Mouse (Mus musculus) layer of hippocampus, adult 2 months (tissue): Measurements from ENCODE around the gene 9230110F15Rik. TPM values are rescaled to one million over a fixed set of nuclear protein-coding genes. Genes with fewer than 3 reads are reported as not detected.
"Not testable (repeated sequence)": the region's sequence is repeated elsewhere in the genome, so short reads cannot be mapped to it uniquely, and the experiment has no call there.

Experiments
- DNase-seq, 2 experiments: peaks; one replicate each; pipeline ENCODE4 v3.0.0; 2022; ENCODE audit warnings: low spot score in 2 of 2
- H3K27ac ChIP-seq: fragments of 200-600 bp; 2 replicates; pipeline ENCODE4 v1.8.1; 2022
- H3K4me3 ChIP-seq: fragments of 200-600 bp; 2 replicates; pipeline ENCODE4 v1.8.1; 2022; ENCODE audit warnings: mild to moderate bottlenecking
- CTCF ChIP-seq: fragments of 200-600 bp; conservative IDR thresholded peaks from 2 replicates; pipeline ENCODE4 v1.8.1; 2022; ENCODE audit warnings: antibody characterized with exemption, mild to moderate bottlenecking, moderate library complexity
- long read RNA-seq, 2 experiments: library from polyadenylated mRNA; stranded (forward); transcript quantifications; one replicate each; pipeline ENCODE4 v2.0.0; 2021; ENCODE audit warnings: borderline mapping rate in 2 of 2
- total RNA-seq, 2 experiments: library from RNA; stranded (reverse); gene quantifications; 2 replicates each; pipeline ENCODE4 v1.2.3; 2021

Gene 9230110F15Rik
- total RNA-seq: not detected
- long read RNA-seq, experiment 1: 0 reads
- long read RNA-seq, experiment 2: 0 reads

GRCm38 (mm10) chr9:35844050-35844449 is at the start of gene 9230110F15Rik:
Gene 9230110F15Rik, minus strand, starts transcription at chr9:35844150.
- Histone ChIP-seq H3K4me3 (no peak within 1 kb of the TSS), H3K27ac (no peak within 1 kb of the TSS)
- no peak for DNase-seq
- no peak for TF ChIP-seq CTCF

- not testable (repeated sequence) for H3K4me3 ChIP-seq
- peak; percentile 22 to 28 for DNase-seq
- H3K27ac ChIP-seq: peak overlapping the region; percentile 39; the same call in 1 of the 2 replicates
These were observed 49.2 kb upstream of the 9230110F15Rik start for GRCm38 (mm10) chr9:35893112-35893511.

GRCm38 (mm10) chr9:35817881-35818280 is 26.1 kb downstream of the 9230110F15Rik start:
- DNase-seq, H3K27ac ChIP-seq, H3K4me3 ChIP-seq: not testable (repeated sequence)

DNA sequence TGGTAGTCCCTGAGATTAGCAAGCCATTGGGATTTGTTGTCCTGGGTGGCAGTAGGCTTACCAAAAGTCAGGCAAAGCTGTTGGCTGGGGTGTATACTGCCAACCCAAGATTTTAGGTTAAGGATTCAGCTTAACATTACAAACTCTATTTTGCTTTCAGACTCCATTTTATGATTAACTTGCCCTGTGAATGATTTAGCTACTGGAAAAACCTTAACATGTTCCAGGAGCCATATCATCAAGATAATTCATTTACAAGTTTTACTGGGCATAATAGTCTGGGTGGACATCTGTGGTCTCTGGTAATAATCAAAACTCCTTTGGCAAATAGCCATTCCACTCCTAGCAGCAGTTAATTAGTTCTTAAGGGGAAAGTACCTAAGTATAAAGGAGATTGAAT is 45.8 kb downstream of the 9230110F15Rik start:
- TF ChIP-seq CTCF: no peak
- DNase-seq: no peak
- H3K4me3 ChIP-seq: no peak overlapping the region
- H3K27ac ChIP-seq: no peak overlapping the region

DNA sequence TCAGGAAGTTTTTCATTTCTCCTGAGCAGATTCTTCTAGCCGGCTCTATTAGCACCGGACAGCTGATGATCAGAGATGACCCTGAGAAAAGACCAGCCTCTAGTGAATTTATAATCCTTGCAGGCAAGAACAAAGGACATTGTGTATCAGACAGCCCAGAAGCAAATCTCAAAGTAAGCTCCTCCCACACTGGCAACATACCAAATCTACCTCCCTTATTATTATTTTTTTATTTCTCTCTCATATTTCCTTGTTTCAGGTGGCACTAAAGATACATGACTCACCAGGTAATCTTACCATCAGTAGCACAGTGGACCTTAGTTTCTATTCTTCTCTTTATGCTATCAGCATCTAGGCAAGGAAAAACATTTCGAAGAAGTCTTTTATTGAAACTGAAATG is 53.9 kb downstream of the 9230110F15Rik start, which contains the start of the genes Gm27235 and D730048I06Rik:
Gene Gm27235 (minus strand): TSS at position 101 of the 400 bp plus-strand sequence.
Gene D730048I06Rik (minus strand): TSS at position 112 of the 400 bp plus-strand sequence.
- TF ChIP-seq CTCF: no peak
- H3K4me3 ChIP-seq: no peak within 1 kb of the TSS
- DNase-seq: no peak
- no peak within 1 kb of the TSS for H3K27ac ChIP-seq

Other genes starting within 250 kb of the 9230110F15Rik start
- gene Pate4, start 232.2 kb downstream of the 9230110F15Rik start, total RNA-seq: not detected
- not detected for gene Pate3, start 195.9 kb downstream of the 9230110F15Rik start, total RNA-seq
- not detected for gene Pate1, start 156.8 kb downstream of the 9230110F15Rik start, total RNA-seq
- gene Gm17677, start 103.1 kb downstream of the 9230110F15Rik start, total RNA-seq: not detected
- not detected for gene Gm17727, start 66.0 kb downstream of the 9230110F15Rik start, total RNA-seq
- not detected for gene Gm27235, start 54.0 kb downstream of the 9230110F15Rik start, total RNA-seq
- gene D730048I06Rik, start 54.0 kb downstream of the 9230110F15Rik start, total RNA-seq: not detected
- not detected for gene 9230113P08Rik, start 64.3 kb upstream of the 9230110F15Rik start, total RNA-seq